Mouse (Mus musculus) cerebellum, postnatal 14 days (tissue): ENCODE results near the gene Lfng.
A peak's percentile ranks its signal among the peaks of the same experiment; 100 is the strongest.

Experiments
- DNase-seq, 2 experiments: peaks; one replicate each; pipeline ENCODE4 v3.0.0; 2021; ENCODE audit warnings: mixed read lengths in 2 of 2

The Lfng gene

DNA sequence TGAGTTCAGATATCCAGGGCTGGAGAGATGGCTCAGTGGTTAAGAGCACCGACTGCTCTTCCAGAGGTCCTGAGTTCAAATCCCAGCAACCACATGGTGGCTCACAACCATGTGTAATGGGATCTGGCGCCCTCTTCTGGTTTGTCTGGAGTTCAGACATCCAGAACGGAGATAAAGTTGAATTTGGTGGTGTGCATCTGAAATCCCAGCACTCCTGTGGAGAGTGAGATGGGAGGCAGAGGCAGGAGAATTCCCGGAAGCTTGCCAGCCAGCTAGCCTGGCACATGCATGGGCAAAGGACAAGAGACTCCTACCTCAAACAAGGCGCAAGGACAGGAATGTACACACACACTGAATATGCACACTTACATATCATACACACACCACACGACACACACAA, 37.1 kb downstream of the Lfng start:
- no peak for DNase-seq

DNA sequence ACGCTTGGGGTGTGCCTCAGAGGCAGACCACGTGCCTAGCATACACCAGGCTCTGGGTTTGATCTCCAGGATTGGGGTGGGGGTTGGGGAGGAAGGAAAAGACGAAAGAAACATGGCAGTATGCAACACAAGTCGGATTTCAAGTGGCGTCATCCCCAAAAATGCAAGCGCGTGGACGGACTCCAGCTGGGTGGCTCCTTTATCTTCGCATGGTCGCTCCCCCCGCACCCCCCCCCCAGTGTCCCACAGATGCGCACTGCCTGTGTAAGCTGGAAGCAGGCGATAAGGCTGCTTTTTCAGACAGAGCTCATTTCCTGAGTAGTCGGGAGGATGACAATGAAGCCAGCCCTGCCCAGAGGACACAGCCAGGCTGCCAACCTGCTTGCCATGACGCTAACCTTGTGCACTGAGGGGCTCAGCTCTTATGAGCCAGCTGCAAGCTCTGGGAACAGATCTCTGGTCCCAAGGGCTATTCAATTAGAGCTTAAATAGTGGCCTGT, 37.6 kb downstream of the Lfng start:
- DNase-seq: no peak

DNA sequence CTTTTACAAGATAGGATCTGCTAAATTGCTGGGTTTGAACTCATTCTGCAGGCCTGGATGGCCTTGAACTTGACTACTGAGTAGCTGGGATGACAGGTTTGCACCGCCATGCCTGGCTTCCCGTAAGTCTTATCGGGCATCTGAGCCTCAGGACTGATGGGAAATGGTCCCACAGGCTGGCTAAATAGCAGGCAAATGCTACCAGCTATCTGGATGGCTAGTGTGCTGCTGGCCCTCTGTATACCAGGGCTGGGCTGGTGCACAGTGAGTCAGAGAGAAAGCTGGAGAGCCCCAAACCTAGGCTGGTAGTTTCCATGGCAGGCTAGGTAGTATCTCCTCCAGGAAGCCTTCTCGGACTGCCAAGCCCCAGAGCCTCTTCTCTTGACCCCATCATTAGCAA, 38.3 kb downstream of the Lfng start:
- DNase-seq: no peak

DNA sequence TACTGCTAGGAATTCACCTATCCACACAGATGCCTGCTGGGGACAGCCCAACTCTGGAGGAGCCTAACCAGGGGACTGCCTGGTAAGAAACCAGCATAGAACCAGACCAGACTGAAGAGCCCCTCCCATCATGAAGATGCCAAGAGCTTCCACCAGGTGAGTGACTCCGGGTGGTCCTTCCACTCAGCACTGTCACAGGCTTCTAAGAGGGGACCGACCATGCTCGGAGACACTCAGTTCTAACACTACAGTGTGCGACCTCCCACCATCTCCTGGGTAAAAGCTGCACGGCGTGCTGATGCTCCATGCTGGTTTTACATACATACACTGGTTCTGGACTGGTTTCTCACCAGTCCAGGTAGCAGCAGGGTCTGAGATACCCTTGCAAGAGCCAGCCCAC, 39.1 kb downstream of the Lfng start:
- DNase-seq: no peak

DNA sequence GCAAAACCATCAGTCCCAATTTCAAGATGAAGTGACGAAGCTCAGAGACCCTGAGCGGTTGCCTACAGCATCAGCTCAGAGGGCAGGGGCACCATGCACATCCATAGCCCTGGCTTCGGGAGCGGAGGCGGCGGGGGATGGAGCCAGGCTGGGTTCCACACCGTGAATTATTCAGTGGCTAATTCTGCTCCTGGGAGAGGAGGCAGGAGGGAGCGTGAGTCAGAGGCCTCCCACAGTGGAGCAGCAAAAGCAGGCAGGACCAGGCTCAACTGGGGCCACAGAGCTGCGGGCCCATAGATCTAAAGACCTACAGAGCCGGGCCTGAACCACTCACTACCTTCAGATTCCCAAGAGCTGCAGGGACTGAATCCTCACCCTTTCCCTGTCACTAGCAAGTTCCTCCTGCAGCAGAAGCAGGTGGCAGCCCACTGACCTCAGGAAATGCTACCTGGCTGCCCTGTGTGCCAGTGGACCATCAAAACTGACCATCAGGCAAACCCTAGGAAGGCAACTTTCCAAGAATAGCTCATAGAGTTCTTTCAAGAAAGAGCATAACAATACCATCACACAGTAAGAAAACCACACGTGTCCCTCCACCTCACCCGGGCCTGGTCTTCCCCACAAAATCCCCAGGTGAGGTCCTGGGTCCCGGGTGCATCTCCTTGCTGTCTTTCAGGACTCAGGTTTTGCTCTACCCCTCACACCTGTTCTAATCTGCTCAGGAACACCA, 40.1 kb downstream of the Lfng start:
- DNase-seq: no peak

DNA sequence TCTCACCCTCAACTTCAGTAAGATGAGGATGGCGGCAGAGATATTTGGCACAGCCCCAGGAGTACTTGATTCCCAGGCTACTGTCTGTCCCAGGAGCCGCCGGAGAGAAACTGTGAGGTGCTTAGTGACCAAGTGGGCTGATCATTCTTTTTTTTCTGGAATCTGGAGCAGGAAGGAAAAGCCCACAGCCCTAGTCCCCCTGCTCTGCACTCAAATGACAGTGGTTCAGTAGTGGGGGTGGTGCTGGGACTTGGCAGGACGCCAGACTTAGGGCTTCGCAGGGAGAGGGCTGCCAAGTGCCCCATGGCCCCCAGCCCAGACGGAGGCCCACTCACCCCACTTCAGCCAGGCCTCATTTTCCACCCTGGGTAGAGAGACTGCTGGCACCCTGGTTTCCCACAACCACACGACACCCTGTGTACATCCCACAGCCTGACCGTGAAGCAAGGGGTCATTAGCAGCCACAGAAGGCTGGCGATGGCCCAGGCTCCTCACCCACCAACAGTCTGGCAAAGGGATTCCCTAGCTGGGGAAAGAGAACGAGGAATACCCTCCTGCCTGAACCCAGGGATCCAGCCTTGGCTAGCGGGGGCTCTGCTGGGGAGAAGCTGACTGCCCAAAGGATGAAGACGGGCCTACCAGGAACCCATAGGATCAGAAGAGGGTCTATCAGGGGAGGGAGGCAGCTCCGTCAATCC, 40.9 kb downstream of the Lfng start:
- peak; percentile 75 to 81 for DNase-seq

DNA sequence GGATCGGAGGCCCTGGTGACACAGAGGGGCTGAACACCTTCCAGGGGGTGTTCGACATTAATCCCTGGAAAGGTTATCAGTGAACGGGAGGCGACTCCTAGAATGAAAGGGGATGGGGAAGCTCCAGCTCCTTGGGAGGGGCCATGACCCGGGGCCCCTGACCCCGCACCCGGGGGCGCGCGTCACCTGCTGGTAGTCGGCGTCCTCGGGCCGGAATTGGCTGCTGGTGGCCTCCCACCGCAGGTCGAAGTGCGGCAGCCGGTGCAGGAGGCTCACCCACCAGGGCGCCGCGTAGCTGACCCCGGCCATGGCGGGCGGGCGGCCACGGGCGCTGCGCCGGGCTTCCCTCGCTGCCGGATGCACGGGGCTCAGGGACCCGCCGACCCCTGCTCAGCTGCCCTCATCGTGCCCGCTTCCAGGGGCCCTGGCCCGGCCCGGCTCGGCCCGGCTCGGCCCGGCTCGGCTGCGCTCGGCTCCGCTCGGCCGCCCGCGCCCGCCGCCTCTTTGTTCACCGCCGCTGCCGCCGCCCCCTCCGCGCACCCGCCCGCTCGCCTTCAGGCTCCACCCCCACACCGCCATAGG, 41.5 kb downstream of the Lfng start, which contains the start of gene Ttyh3:
TSS of gene Ttyh3 (minus strand) at position 513 of the 582 bp plus-strand sequence.
- no peak for DNase-seq

DNA sequence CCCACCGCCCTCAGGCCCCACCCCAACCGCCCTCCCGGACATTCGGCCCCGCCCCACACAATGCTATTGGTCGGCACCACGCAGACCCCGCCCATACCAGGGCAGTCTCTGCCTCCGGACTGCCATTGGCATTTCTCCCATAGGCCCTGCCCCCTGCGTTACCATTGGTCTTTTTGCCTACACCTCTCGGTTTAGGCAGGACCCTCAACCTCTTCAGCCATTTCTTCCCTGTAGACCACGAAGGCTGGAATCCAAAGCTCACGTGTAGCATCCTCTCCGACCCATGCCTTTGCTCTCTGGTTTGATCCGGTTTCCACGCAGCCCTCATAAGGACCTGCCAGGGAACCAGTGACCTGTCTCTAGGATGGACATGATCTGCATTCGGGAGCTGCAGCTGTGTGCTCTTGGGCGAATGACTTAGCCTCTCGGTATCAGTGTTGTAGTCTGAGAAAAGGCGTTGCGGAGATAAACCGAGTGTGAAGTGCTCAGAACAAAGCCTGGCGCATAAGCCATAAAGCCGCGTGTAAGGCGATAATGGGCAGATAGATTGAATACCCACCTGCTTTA, 42.1 kb downstream of the Lfng start:
- peak; percentile 99 to 100 for DNase-seq

DNA sequence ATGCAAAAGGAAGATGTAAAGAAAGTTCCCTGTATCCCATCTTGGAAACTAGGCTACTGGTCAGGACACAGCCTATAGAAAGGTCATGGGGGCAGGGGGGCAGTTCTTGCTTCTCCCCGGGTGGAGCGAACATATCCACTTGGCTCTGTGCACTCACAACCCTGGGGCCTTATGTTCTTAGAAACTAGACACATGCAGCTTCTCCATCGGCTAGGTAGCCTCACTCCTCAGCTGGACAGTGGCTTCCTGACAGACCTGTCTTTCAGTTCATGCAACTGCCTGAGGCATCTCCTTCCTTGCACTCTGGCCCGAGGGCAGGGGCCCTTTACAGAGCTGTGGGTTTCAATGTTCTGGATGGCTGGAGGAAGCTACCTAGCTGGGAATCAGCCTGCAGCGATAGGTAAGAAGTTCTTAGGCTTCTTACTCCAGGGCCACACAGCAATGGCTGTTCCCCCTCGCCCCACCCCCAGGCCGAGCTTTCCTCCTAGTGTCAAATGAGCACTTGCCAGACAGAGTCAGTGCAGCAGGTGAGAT, 42.8 kb downstream of the Lfng start:
- no peak for DNase-seq

DNA sequence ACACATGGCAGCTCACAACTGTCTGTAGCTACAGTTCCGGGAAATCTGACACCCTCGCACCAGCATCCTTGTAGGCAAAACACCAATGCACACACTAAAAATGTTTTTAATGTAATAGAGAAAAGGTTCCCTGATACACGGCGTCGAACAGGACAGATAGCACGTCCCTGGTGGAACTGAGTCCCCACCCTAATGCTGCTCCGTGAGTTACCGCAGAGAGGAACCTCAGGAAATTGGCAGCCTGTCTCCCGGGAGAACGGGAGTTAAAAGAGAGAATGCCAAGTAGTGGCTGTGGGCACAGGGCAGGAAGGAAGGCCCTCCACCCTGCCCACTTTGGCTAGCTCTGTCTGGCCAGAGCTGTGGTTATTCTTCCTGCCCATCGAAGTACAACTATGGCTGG, 44.1 kb downstream of the Lfng start:
- DNase-seq: no peak

DNA sequence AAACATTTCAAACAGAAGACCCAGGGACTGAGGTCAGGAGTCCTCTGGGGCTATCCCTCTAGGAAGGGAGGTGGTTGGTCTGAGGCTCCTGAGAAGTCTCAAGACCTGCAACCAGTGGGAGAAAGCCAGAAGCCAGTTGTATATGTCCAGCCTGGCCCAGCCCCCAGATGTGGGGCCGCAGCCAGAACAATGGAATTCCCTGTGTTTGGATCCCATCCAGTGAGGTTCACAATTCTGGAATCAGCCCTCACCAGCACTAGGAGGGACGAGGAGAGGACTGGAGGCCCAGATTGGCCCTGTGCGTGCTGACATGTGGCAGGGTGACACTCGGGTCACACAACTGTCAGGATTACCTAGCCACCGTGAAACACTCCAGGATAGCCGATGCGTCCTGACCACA, 45.5 kb downstream of the Lfng start:
- no peak for DNase-seq

DNA sequence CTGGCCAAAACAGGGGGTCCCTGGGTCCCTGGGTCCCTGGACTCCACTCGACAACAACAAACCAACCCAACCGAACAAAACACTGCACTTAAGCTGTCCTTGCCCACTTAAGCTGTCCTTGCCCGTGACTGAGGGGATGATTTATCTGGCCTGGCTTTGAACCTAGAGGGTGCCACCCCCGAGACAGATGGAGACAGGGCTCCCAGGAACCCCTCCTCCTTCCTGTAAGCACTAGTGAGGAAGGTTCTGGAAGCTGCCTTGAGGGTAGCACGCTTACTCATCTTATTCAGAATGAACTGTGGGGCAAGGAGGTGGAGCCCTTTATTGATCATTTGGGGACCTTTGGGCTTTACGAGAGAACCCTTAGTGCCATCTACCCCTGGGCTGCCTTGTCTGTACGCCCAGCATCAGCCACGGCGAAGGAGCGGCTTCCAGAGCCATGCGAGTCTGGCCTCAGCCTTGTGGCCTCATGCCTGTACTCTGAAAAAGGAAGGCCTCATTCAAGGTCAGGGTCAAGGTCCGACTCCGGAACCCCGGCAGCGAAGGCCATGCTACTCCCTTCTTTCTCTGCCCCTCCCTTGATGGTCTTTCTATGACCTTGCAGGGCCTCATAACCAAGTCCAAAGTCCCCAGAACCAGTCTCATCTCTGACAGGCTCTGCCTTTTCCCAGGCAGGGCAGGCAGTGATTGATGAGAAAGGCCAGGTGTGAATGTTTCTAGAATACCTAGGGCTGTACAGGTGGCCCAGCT, 47.2 kb downstream of the Lfng start:
- DNase-seq: no peak

DNA sequence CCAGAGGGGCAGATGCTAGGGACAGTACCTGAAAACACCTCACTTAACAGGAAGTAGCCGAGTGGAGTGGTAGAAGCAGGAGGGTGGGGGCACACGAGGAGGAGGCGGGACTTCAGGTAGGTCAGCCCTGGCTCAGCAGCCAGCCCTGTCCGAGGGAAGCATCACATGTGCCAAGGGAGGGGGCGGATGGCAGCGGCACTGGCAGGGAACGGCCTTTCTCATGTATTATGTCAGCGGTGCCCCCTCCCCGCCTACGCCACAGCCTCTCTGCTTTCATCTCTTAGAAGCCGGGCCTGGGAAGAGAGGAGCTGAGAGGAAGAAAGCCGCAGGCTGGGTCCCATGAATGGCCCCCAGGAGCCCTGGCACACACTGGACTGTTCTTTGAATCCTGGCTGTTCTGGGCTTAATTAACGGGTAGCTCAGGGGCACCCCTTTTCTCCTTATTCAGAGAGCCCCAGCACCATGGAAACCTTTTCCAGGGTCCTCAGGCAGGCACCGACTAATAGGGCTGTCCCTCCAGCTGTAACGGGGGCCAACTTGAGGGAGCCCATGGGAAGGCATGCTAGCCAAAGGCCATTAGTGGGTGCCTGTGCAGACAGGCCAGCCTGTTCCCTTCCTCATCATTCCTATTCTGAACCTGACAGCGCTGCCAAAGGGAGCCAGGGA, 52.6 kb downstream of the Lfng start:
- DNase-seq: peak; percentile 72 to 82

DNA sequence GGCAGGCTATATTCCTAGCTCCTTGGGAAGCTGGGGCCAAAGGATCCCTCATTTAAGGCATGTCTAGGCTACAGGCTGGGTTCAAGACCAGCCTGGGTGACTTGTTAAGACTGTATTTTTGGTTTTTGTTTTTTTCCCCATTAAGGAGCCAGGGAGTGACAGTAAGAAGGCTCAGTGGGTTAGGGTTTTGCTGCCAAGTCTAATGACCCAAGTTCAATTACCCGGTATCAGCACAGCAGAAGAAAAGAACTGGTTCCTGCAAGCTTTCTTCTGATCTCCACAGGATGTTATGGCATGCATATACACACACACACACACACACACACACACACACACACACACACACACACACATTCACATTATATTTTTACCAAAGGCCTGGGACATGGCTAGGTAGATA, 53.3 kb downstream of the Lfng start:
- no peak for DNase-seq

DNA sequence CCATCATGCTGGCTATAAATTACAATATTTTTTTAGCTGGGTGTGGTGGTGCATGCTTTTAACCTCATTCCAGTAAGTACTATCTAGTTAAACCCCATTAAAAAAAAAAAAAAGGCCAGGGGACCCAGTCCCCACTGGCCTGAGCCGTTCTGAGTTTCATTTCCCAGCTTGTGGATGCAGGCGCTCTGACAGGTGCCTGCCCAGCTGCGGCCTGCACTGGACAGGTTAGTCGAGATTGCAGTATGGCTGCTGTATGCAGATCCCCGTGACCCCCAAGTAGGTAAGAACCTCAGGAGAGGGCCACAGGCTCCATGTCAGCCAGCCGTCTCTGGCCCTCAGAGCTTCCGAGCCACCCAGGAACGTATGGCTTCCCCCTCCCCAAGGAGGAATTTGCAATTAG, 54.3 kb downstream of the Lfng start:
- DNase-seq: no peak

DNA sequence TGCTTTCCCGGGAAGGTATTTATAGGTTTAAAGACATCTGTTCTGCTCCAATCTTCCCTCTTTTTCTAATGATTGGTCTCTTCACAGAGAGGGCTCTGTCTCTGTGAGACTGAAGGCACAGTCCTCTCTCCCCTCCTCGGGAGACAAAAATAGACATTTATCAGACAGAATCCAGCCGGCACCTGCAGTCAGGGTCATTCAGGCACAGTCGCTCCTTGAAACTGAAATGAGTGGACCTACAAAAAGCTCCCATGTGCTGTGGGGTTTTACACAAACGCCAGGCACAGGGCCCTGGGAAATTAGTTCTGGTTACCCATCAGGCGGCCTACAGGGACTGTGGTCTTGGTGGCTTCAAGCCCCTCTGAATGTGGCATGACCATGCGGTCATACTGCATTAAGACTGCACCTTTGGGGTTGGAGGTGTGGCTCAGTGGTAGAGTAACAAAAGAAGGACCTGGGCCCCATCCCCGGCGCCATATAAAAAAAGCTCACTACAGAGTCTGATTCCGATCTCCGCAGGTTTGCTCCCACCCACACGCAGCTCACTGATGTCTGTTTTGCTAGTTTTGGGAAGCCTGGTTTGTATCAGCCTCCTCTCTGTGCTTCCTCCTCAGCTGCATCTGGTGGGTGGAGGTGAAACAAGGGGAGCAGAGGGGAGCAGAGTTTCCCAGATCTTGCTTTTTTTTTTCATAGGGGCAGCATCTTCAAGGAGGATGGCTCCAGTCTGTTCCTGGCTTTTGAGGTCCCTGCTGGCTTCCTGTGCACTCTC, 54.9 kb downstream of the Lfng start:
- DNase-seq: no peak

DNA sequence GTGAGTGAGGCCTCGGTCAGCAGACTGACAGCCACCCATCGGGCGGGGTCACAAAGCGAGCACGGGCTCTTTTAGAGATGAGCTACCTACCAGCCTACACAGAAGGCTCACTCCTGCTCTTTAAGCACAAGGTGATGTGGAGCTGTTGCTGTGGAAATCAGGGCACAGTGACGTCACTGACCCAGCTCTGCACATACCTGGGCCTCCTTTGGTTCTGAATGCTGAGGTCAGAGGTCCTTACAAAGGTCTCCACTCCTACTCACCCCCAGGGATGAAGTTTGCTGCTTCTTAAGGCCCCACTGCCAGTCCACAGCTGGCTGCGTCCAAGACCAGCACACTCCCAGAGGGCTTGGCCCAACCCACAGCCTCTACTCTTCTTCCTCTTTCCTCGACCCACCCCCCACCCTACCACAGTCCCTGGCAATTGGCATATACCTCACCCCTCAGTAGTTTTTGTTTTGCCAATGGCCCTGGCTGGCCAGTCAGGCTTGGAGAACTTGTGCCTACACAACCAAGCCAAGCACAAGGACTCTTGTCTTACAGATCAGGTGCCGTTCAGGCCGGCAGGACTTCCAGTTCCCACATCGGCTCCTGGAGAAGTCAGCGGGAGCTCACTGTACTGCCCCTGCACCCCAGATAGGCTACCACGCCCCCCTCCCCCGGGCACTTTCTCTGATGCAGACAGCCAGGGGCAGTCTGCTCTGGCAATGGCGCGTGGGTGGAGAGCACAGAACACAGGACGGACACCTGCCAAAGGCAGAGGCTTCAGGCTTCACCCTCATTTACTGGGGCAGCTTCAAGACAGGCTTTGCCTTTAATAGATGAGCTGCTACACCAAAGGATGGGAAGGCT, 55.8 kb downstream of the Lfng start:
- peak in 1 of 2 experiments; percentile 41 for DNase-seq

DNA sequence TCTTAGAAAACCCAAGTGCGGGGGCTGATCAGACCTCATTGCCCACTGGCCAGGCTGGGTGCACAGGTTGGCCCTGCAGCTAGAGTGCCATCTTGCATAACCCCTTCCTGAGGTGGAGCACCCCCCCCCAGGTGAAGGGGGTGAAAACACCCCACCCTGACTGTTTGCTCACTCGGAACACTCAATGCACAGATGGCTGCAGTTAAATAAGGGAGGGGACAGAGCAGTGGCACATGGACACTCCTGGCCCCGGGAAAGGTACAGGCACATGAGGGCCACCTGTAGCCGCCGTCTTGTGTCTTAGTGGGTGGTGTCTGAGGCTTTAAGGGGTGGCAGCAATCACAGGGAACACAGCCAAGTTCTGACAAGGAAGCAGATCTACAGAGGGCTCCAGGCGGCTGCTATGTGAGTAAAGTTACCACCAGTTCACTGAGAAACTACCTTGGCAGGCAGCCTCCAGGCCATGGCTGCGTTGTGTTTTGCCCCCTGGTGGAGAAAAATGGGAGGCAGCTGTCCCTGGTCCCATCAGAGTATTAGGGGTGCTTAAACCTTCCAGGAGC, 56.6 kb downstream of the Lfng start:
- peak; percentile 66 to 80 for DNase-seq
